Mouse (Mus musculus): ENCODE results near the gene Gpr132.

DNA sequence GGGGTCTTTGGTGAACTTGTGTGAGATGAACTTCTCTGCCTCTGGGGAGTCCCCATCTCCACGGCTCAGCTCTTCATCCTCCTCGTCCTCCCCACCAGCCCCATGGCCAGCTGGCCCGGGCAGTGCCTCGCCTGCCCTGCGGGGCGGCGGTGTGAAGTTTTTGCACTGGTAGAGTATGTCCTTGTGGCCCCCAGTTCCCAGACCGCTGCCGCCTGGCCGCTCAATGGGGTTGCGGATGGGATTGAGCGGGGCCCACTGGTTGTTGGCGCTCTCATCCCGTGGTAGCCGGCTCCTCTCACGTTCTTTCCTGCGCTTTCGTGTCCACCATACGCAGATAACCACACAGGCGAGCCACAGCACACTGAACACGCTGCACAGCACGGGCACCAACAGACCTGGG lies 41.0 kb upstream of the Gpr132 start:
- TF ChIP-seq CTCF (IDR thresholded peaks at IDR 0.05; ENCODE audit: low read depth, low read length) = no peak
- no peak for TF ChIP-seq POLR2A (IDR thresholded peaks at IDR 0.05; ENCODE audit: extremely low read depth, insufficient read depth, low read length)
